Mouse (Mus musculus): Measurements from ENCODE around the gene Serpina16.

The Serpina16 gene

DNA sequence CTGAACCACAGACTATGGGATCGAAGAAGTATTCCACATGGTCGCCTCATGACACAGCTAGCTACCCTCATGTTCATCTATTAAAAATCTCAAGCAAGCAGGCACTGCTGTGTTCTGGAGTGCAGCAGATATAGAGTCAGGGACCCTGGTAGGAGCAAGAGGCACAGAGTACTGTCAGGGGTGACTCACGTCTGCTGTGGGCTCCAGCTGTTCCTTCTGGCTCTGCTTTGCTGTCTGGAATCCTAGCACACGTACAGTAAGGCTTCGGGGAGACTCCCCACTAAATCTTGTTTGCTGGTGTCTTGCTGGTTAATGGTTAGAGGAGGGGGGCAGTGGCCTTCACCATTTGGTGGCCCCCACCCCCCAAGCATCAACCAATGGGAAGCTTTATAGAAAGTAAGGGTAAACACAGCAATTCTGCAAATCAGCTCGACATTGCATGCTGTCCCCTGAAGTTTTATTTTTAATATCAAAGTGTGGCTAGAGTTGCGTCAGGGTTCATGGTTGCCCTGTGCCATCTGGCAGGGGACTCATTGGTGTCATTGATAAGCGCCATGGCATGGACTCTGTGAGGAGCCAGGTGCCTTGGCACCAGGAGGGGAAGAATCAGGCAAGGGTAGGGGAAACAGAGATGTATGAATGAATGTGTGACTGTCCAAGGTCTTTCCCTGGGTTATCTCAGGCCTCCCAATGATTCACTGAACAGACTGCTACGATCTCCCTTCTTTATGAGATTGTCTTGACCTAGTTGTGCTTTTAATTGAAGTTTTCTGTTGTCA lies 18.9 kb downstream of the Serpina16 start, which contains the start of gene Serpina6:
TSS of gene Serpina6 (minus strand) at position 365 of the 779 bp plus-strand sequence.
- CTCF ChIA-PET = no interaction called here

DNA sequence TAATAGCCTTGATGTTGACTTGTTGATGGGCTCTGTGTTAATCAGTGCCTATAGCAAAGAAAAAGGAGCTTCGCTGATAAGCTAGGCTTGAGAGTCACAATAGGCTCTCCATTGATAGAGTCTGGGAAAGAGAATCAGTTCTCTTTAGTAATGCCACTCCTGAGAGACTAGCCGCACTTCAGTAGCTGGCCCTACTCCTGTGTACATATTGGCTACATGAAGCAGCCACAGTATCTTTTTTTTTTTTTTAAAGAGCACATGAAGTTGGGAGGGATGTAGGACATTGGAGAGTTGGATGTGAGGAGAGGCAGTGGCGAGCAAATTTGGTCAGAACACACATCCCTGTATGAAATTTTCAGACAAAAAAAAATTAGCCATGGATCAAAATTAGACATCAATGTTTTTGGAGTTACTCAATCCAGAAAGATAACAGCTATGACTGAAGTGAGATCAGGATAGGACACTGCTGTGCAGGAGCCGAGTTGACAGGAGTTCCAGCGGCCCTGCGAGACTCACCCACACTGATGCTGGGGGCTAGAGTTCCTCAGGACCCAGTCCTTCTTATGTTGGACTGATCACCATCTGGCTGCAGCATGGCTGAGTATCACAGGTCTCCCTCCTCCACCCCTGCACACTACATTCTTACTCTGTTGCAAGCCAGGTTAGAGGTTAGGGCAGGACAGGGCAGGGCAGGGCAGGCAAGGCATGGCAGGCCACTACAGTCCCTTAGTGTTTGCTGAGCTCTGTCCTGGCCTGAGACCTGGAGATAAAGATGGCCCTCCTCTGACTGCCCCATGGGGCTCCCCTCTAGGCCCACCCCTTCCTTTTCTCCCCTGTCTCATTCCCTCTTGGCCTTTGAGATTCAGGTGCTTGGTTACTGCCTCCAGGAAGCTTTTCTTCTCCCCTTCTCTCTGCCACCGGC lies 20.6 kb downstream of the Serpina16 start:
- CTCF ChIA-PET = no interaction called here

DNA sequence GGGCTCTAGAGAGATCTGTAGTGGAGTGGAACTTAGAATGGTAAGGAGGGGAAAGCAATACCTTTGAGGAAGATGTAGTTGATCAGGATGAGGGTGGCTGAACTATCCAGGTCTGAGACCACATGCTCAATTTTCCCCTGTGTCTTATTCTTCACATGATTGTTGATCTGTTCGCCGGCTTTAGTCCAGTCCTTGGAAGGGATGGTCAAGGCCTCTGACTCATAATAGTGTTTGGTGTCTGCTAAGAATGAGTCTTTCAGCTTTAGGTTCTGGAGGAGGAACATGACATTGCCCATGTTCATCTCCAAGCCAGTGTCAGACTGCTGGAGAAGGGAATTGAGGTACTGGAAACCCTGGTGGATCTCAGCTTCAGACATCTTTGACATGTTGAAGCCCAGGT lies 22.1 kb downstream of the Serpina16 start:
- CTCF ChIA-PET = no interaction called here

DNA sequence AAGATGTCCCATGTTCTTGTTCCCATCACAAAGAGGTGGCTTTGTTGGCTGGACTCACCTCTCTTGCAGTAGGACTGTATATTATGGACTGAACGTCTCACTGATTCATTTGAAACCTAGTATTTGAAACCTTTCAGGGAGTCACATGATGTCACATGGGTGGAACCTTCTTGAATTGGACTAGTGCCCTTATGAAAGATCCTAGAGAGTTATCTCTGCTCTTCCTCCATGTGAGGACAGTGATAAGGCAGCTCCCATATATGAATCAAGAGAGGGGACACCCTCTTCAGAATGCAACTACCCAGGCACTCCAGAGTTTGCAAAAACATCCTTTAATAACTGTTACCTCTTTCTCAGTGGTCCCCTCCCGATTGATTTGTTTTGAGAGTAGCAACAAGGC lies 29.6 kb downstream of the Serpina16 start:
- CTCF ChIA-PET = no interaction called here

- CTCF ChIA-PET = interaction anchor here (0.6 kb wide), 1 partner anchor 260 kb away, joined by 4 read pairs; no protein-coding TSS in a partner anchor
These were observed 31.3 kb downstream of the Serpina16 start for GRCm38 (mm10) chr12:103644601-103645000.

- CTCF ChIA-PET = no interaction called here
These were observed 32.1 kb downstream of the Serpina16 start for GRCm38 (mm10) chr12:103643818-103644217.

GRCm38 (mm10) chr12:103643336-103643735 lies 32.6 kb downstream of the Serpina16 start:
- CTCF ChIA-PET = no interaction called here

GRCm38 (mm10) chr12:103635846-103636245 lies 40.1 kb downstream of the Serpina16 start:
- CTCF ChIA-PET = no interaction called here

- CTCF ChIA-PET = no interaction called here
These were observed 41.5 kb downstream of the Serpina16 start for GRCm38 (mm10) chr12:103634430-103634829.

- CTCF ChIA-PET = no interaction called here
These were observed 44.7 kb downstream of the Serpina16 start, which contains the start of gene Serpina10 for GRCm38 (mm10) chr12:103631203-103631612. Gene Serpina10 (minus strand): TSS chr12:103631444.
